Mouse (Mus musculus): ENCODE measurements at regions not wholly inside any gene's neighbourhood (a gene's known extent, or its start where the extent isn't known, plus 50 kb on each side); places are given as distances from the start of the nearest gene placed in this dataset.

DNA sequence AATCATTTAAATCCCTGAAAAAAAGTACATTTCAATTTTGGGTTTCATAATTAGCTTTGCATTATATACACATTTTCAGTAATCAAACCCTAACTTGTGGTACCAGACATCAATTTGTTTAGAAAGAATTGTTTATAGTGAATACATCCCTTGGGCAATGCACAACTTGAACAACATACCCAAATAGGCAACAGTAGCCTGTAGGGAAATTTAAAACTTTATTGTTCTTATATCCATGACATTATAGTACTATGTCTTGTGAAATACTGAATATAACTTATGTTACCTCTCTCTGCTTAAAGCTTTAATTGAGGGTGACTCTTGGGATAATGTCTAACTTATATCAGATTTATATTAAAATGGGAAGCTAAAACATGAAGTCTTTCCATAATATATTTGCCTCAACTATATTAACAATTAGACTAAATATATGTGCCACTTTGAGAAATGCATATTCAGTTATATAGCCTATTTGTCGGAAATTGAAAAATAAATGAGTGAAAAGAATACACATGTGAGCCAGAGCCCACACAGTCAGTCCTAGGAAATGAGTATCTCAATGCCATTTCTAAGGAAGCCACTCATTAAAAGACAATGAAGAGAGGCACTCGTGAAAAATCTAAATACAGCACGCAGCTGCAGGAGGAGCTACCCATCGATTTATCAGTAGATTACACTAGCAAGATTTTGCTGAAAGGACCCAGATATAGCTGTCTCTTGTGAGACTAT, 458.1 kb upstream of the Slitrk6 start:
- no peak overlapping the region for H3K4me2 ChIP-seq
- H3K4me3 ChIP-seq, result no peak overlapping the region
- H3K9me3 ChIP-seq, result no peaks in the 10 kb centered on the region
- H3K9ac ChIP-seq, result no peak overlapping the region
- ATAC-seq (ENCODE audit: low FRiP score, low read depth), result no peak; the same call in 1 of the 2 replicates
- no peaks in the 10 kb centered on the region for H3K4me1 ChIP-seq (replicated peaks)
- no peaks in the 10 kb centered on the region for H3K27me3 ChIP-seq
- no peaks in the 10 kb centered on the region for H3K36me3 ChIP-seq
- H3K27ac ChIP-seq (replicated peaks), result no peak overlapping the region
- 74% methylated on average over 4 of the region's 4 CpGs for WGBS

DNA sequence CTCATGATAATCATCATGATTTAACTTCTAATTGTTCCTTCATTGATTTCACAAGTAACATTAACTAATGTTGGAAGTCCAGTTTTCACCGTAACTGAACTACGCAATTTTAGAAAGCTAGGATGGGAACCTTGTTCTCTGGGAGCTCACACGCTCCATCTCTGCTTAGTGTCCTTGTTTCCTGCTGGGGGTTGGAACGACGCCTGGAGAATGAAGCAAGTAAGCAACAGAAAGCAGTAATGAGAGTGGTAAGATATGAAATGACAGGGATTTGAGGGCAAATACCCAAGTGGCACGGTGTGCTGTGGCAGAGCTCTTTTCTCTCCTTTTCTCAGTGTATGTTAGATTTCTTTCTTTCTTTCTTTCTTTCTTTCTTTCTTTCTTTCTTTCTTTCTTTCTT, 448.0 kb upstream of the Slitrk5 start:
- H3K36me3 ChIP-seq, result no peaks in the 10 kb centered on the region
- no peak overlapping the region for H3K4me3 ChIP-seq
- H3K27ac ChIP-seq (replicated peaks), result no peak overlapping the region
- no peaks in the 10 kb centered on the region for H3K9me3 ChIP-seq
- H3K9ac ChIP-seq, result no peak overlapping the region
- H3K27me3 ChIP-seq, result no peaks in the 10 kb centered on the region
- no peaks in the 10 kb centered on the region for H3K4me1 ChIP-seq (replicated peaks)
- no peak overlapping the region for H3K4me2 ChIP-seq
- no peak for ATAC-seq (ENCODE audit: low FRiP score, low read depth)
- WGBS, result 68% methylated on average over 6 of the region's 6 CpGs

DNA sequence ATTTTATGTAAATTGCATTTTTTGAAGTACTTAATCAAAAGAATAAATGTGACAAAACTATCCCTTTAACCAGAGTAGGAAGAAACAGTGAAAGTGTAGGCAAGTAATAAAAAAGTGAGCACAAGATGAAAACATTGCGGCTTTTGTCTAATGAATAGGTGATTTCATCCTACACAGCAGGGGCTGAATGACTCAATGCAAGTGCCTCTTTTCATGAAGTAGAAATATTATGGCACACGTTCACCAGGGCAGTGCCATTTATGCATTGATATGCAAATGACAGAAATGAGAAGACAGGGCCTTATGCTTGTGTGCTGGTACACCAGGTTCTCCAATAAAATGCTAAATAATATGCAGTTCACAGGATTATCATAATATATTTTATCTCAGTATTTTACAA, 435.8 kb upstream of the Slitrk5 start:
- Histone ChIP-seq H3K9ac (no peak overlapping the region), H3K4me1 (replicated peaks) (no peaks in the 10 kb centered on the region), H3K27ac (replicated peaks) (no peak overlapping the region), H3K9me3 (no peaks in the 10 kb centered on the region; the same call in 1 of the 2 replicates), H3K36me3 (no peaks in the 10 kb centered on the region), H3K4me3 (no peak overlapping the region), H3K27me3 (no peaks in the 10 kb centered on the region), H3K4me2 (no peak overlapping the region)
- ATAC-seq (ENCODE audit: low FRiP score, low read depth), result no peak
- WGBS, result 29% methylated on average over 2 of the region's 2 CpGs

DNA sequence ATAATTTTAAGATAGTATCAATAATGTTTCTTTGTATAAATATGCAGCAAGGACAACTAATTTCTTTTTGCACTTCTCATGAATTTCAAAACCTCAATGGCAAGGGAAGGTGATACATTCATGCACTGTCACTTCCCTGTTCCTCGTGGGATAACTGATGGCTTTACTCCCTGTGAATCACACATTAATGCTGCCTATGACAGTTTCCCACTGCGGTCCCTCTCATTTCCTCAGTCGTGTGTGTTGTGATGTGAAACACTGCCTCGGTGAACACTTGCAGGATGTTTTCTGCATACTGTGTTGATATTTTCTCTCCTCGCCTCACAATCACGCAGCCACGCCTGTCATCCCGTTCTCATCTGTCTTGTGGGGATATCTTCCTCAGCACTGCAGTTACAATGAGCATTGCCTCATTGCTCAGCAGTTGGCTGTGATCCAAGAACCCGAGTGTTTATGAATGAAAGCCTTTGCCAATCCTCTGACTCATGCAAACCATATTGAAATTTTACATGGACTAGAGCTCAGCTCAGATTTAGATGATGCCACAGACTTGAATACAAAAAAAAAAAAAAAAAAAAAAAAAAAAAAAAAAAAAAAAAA, 425.4 kb upstream of the Slitrk5 start:
- peak overlapping the region; percentile 45 for H3K4me2 ChIP-seq
- peak overlapping the region; percentile 12 for H3K4me3 ChIP-seq
- H3K27me3 ChIP-seq, result no peaks in the 10 kb centered on the region
- H3K9ac ChIP-seq, result no peak overlapping the region
- WGBS, result 28% methylated on average over 9 of the region's 9 CpGs
- H3K4me1 ChIP-seq (replicated peaks), result no peaks in the 10 kb centered on the region
- H3K9me3 ChIP-seq, result no peaks in the 10 kb centered on the region
- peak; percentile 91 for ATAC-seq (ENCODE audit: low FRiP score, low read depth)
- no peaks in the 10 kb centered on the region for H3K36me3 ChIP-seq
- H3K27ac ChIP-seq (replicated peaks), result peak overlapping the region; percentile 48; the same call in 1 of the 2 replicates

DNA sequence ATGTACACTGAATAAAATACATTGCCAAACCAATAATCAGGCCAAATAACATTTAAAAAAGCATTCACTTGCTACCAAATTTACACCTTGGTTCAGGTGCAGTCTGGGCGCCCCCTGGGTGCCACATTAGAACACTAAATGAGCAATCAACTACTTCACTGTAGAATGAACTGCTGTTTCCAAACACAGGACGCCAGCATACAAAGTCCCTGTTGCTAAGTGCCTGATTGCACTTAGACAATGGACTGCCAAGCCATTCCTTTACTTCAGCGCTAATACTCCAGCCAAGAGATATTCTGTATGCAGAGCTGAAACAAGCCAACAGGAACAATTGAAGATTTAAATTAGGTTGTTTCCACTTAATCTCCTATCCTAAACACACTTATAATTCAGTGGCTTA, 421.7 kb upstream of the Slitrk5 start:
- no peak overlapping the region for H3K4me2 ChIP-seq
- H3K36me3 ChIP-seq, result no peaks in the 10 kb centered on the region
- no peaks in the 10 kb centered on the region for H3K27me3 ChIP-seq
- H3K27ac ChIP-seq (replicated peaks), result no peak overlapping the region
- no peak overlapping the region for H3K9ac ChIP-seq
- WGBS, result 19% methylated on average over 3 of the region's 3 CpGs
- peak; percentile 80; the same call in 1 of the 2 replicates for ATAC-seq (ENCODE audit: low FRiP score, low read depth)
- H3K9me3 ChIP-seq, result no peaks in the 10 kb centered on the region
- no peaks in the 10 kb centered on the region for H3K4me1 ChIP-seq (replicated peaks)
- no peak overlapping the region for H3K4me3 ChIP-seq

DNA sequence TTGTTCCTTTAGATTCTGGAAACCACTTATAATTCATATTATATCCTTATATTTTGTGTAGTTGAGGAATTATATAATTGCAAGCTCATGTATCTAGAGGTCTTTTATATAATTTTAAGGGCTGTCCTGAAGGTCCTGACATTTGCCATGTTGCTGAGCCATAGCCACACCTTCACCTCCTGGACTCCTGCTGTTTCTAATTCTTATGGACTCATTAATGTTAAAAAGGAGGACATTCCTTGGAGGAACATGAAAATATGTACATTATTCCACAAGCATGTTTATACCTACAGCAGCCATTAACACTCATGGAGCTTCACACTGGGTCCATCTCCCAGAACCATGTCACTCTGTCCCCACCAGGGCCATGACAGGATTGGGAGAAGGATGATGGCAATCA, 413.2 kb upstream of the Slitrk5 start:
- Histone ChIP-seq H3K4me3 (no peak overlapping the region), H3K27me3 (no peaks in the 10 kb centered on the region), H3K4me2 (no peak overlapping the region), H3K9ac (no peak overlapping the region), H3K27ac (replicated peaks) (no peak overlapping the region), H3K9me3 (no peaks in the 10 kb centered on the region), H3K36me3 (no peaks in the 10 kb centered on the region), H3K4me1 (replicated peaks) (no peaks in the 10 kb centered on the region)
- ATAC-seq (ENCODE audit: low FRiP score, low read depth), result no peak

DNA sequence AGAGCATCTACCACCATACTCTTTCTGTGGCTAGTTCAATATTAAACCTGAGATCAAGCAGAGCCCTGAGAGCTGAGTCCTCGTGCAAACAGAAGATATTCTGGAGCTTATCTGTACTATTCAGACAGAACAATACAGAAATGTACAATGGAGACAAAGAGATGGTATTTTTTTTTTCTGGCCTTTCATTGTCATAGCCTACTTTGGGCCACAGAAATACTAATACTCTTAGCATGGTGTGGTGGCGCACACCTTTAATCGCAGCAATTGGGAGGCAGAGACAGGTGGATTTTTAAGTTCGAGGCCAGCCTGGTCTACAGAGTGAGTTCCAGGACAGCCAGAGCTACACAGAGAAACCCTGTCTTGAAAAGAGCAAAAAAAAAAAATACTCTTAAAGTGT, 404.7 kb upstream of the Slitrk5 start:
- Histone ChIP-seq H3K4me1 (replicated peaks) (no peaks in the 10 kb centered on the region), H3K9me3 (no peaks in the 10 kb centered on the region), H3K9ac (no peak overlapping the region), H3K4me3 (no peak overlapping the region), H3K4me2 (no peak overlapping the region), H3K27me3 (no peaks in the 10 kb centered on the region), H3K36me3 (no peaks in the 10 kb centered on the region), H3K27ac (replicated peaks) (no peak overlapping the region)
- no peak for ATAC-seq (ENCODE audit: low FRiP score, low read depth)
- 88% methylated on average over 4 of the region's 4 CpGs for WGBS

DNA sequence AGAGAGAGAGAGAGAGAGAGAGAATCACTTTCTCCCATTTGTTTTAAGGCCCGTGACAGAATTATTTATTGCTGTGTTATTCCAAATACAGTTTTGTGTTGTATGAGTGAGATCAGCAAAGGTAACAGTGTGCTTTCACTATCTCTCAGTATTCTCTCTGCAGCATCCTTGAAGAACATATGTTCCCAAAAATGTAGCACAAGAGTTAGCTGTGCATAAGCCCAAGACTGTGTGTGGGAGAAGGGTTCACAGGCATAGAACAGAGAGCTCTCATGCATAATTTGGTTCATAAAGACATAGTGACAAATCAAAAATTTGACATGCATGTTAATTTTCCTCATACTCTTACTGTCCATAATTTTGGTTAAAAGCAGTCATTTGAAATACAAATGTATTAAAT, 393.5 kb upstream of the Slitrk5 start:
- Histone ChIP-seq H3K9me3 (no peaks in the 10 kb centered on the region), H3K27ac (replicated peaks) (no peak overlapping the region), H3K4me2 (no peak overlapping the region), H3K27me3 (no peaks in the 10 kb centered on the region), H3K36me3 (no peaks in the 10 kb centered on the region), H3K9ac (no peak overlapping the region), H3K4me1 (replicated peaks) (no peaks in the 10 kb centered on the region), H3K4me3 (no peak overlapping the region)
- ATAC-seq (ENCODE audit: low FRiP score, low read depth), result no peak
- 85% methylated on average over 1 of the region's 1 CpGs for WGBS

DNA sequence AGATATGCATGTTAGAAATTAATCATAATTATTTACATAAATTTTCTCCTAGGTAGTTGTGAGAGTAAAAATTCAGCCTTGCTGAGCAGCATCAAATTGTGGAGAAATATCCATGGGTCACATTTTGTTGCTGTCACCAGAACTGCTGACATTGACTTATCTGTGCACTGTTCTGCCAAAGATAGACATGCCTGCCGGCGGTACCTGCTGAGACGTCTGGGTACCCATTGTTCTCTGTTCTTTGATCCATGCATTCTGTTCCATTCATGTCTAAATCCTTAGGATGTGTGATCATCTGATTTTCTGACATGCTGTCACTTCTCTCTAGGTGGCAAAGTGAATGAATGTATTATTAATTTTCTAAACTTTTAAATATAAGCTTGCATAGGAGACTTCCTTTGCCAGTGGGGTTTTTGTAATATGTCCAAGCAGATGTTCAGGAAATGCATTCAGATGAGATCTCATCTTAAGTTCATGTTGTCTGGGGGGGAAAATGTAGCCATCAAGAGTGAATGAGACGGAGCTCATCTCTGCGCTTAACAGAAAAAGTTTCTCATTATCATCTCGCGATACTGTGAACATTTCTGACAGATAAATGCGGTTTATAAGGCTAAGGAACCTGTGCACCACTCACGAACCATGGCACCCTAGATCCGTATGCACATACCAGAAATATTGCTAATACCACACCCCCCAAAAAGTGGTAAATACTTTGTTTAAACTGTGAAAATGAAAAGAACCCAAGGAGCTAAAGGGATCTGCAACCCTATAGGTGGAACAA, 391.0 kb upstream of the Slitrk5 start:
- 63% methylated on average over 10 of the region's 10 CpGs for WGBS
- Histone ChIP-seq H3K27me3 (no peaks in the 10 kb centered on the region), H3K36me3 (no peaks in the 10 kb centered on the region), H3K27ac (replicated peaks) (no peak overlapping the region), H3K4me1 (replicated peaks) (no peaks in the 10 kb centered on the region), H3K4me2 (no peak overlapping the region), H3K9me3 (no peaks in the 10 kb centered on the region), H3K4me3 (no peak overlapping the region), H3K9ac (no peak overlapping the region)
- peak; percentile 76 for ATAC-seq (ENCODE audit: low FRiP score, low read depth)

DNA sequence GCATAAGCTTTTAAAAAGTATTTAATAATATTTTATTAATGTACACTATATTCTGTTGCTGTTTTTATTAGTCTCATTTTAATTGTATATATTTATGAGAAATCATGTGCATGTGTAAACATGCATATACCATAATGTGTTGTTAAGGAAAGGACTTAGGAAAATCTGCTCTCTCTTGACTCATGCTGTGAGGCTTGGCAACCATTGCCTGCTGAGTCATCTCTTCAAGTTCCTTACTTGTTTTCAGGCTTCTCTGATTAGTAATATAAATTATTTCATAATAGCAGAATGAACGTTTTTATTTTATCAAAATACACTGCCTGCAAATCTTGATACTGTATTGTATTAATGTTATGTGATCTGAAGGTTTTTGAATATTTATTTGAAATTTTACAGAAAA, 388.9 kb upstream of the Slitrk5 start:
- H3K4me3 ChIP-seq, result no peak overlapping the region
- no peak overlapping the region for H3K27ac ChIP-seq (replicated peaks)
- H3K4me1 ChIP-seq (replicated peaks), result no peaks in the 10 kb centered on the region
- no peak overlapping the region for H3K4me2 ChIP-seq
- H3K9ac ChIP-seq, result no peak overlapping the region
- H3K36me3 ChIP-seq, result no peaks in the 10 kb centered on the region
- ATAC-seq (ENCODE audit: low FRiP score, low read depth), result no peak
- 54% methylated on average over 1 of the region's 1 CpGs for WGBS
- H3K27me3 ChIP-seq, result no peaks in the 10 kb centered on the region
- H3K9me3 ChIP-seq, result no peaks in the 10 kb centered on the region

DNA sequence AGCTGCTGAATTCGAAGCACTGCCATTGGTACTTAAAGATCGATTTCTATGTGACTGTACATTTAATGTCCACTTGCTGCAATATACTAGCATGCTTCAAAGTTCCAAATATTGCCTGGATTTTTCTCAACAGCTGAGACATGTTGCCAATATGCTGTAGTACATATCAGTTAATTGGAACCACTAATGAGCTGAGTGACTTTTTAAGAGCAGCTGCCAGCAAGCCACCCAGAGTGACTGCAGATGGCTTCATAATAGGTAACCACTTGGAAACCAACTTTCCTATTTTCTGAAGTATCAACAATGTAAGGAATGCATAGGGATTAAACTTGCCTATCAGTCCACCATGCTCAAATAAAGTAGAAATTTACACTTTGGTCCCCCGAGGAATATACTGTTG, 379.4 kb upstream of the Slitrk5 start:
- no peak overlapping the region for H3K27ac ChIP-seq (replicated peaks)
- ATAC-seq (ENCODE audit: low FRiP score, low read depth), result no peak
- H3K4me2 ChIP-seq, result no peak overlapping the region
- no peak overlapping the region for H3K9ac ChIP-seq
- no peaks in the 10 kb centered on the region for H3K36me3 ChIP-seq
- no peak overlapping the region for H3K4me3 ChIP-seq
- no peaks in the 10 kb centered on the region for H3K4me1 ChIP-seq (replicated peaks)
- 88% methylated on average over 3 of the region's 3 CpGs for WGBS
- no peaks in the 10 kb centered on the region for H3K27me3 ChIP-seq
- H3K9me3 ChIP-seq, result no peaks in the 10 kb centered on the region

DNA sequence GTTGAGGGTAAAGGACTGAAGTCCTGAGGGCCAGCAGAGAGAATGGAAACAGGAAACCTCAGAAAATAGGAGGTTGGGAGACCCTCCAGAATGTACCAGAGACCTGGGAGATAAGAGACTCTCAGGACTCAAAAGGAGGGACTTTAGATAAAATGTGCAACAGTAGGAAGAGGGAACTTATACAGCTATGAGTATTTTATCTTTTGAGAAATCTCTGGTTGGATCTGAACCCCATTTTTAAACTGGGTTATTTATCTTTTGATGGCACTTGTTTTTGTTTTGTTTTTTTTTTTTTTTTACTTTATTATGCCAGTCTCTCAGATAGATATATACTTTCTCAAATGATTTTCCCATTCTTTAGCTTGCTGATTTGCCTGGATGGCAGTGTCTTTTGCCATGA, 377.1 kb upstream of the Slitrk5 start:
- Histone ChIP-seq H3K36me3 (no peaks in the 10 kb centered on the region), H3K4me1 (replicated peaks) (no peaks in the 10 kb centered on the region), H3K27ac (replicated peaks) (no peak overlapping the region), H3K9me3 (no peaks in the 10 kb centered on the region), H3K9ac (no peak overlapping the region), H3K4me3 (no peak overlapping the region), H3K4me2 (no peak overlapping the region), H3K27me3 (no peaks in the 10 kb centered on the region)
- no peak for ATAC-seq (ENCODE audit: low FRiP score, low read depth)

All from hindbrain, embryonic 15.5 days (tissue).